ENCODE assay signal across 8 mouse cellular contexts in genomic region chr13:104518312-104519005, GRCm38 (mm10).
DNase-seq lines count a peak whose midpoint lies in the region; ATAC-seq lines count a peak whose summit lies in the region.

No protein-coding gene starts in this region.

- peak; percentile 85 for DNase-seq in cerebellum, adult 11-12 months
- DNase-seq in forebrain, embryonic 14.5 days (ENCODE audit: low spot score) = peak; percentile 98
- DNase-seq in kidney, postnatal 14 days = peak; percentile 93
- DNase-seq in liver = peak; percentile 67
- peak; percentile 64 for DNase-seq in urinary bladder, postnatal 10 days (ENCODE audit: low spot score)
- DNase-seq in thymus, postnatal 36 days = no peak

- no peaks in the 10 kb centered on the region for H3K27me3 ChIP-seq in forebrain, embryonic 14.5 days (replicated peaks; ENCODE audit: control insufficient read depth, insufficient read depth, low read length)
- no peaks in the 10 kb centered on the region for H3K27me3 ChIP-seq in heart, embryonic 16.5 days (ENCODE audit: control insufficient read depth, insufficient read depth, low read length)
- no peaks in the 10 kb centered on the region for H3K27me3 ChIP-seq in neural tube, embryonic 12.5 days (replicated peaks)

- WGBS in forebrain, embryonic 14.5 days = 3% methylated on average over 19 of the region's 19 CpGs
- 18% methylated on average over 19 of the region's 19 CpGs for WGBS in heart, embryonic 16.5 days
- WGBS in neural tube, embryonic 12.5 days = 5% methylated on average over 19 of the region's 19 CpGs

- peak overlapping the region; percentile 17 for H3K4me3 ChIP-seq in forebrain, embryonic 14.5 days (ENCODE audit: low read depth, low read length)
- H3K4me3 ChIP-seq in heart, embryonic 16.5 days (ENCODE audit: low read length) = peak overlapping the region; percentile 45
- H3K4me3 ChIP-seq in neural tube, embryonic 12.5 days = peak overlapping the region; percentile 27

- no peaks in the 10 kb centered on the region for H3K36me3 ChIP-seq in forebrain, embryonic 14.5 days (ENCODE audit: control insufficient read depth, insufficient read depth, low read length)
- no peaks in the 10 kb centered on the region for H3K36me3 ChIP-seq in heart, embryonic 16.5 days (ENCODE audit: control insufficient read depth, insufficient read depth)
- H3K36me3 ChIP-seq in neural tube, embryonic 12.5 days = no peaks in the 10 kb centered on the region

- peak; percentile 97 for ATAC-seq in forebrain, embryonic 14.5 days
- ATAC-seq in heart, embryonic 16.5 days (replicated peaks; ENCODE audit: extremely low read depth, insufficient read depth, low FRiP score) = peak; percentile 94
- peak; percentile 97 for ATAC-seq in neural tube, embryonic 12.5 days (ENCODE audit: low FRiP score, low read depth)

- peak overlapping the region; percentile 58 for H3K9ac ChIP-seq in forebrain, embryonic 14.5 days (ENCODE audit: low read length)
- H3K9ac ChIP-seq in heart, embryonic 16.5 days (ENCODE audit: low read length) = peak overlapping the region; percentile 64
- H3K9ac ChIP-seq in neural tube, embryonic 12.5 days = peak overlapping the region; percentile 52

- no peaks in the 10 kb centered on the region for H3K9me3 ChIP-seq in forebrain, embryonic 14.5 days (replicated peaks; ENCODE audit: control insufficient read depth, low read length)
- peaks cover 3% of the 10 kb centered on the region for H3K9me3 ChIP-seq in heart, embryonic 16.5 days (replicated peaks; ENCODE audit: control insufficient read depth, low read length)
- H3K9me3 ChIP-seq in neural tube, embryonic 12.5 days = no peaks in the 10 kb centered on the region

- H3K27ac ChIP-seq in forebrain, embryonic 14.5 days (ENCODE audit: low read depth, low read length) = peak overlapping the region; percentile 79
- peak overlapping the region; percentile 70 for H3K27ac ChIP-seq in heart, embryonic 16.5 days (ENCODE audit: low read length)
- H3K27ac ChIP-seq in neural tube, embryonic 12.5 days = peak overlapping the region; percentile 69

- peak overlapping the region; percentile 52 for H3K4me2 ChIP-seq in forebrain, embryonic 14.5 days (ENCODE audit: low read length)
- peak overlapping the region; percentile 67 for H3K4me2 ChIP-seq in heart, embryonic 16.5 days (ENCODE audit: low read depth, low read length)
- H3K4me2 ChIP-seq in neural tube, embryonic 12.5 days (replicated peaks) = peak overlapping the region; percentile 59

- H3K4me1 ChIP-seq in forebrain, embryonic 14.5 days (ENCODE audit: control insufficient read depth, insufficient read depth, low read length) = peaks cover 8% of the 10 kb centered on the region
- H3K4me1 ChIP-seq in heart, embryonic 16.5 days (ENCODE audit: control insufficient read depth, insufficient read depth, low read length) = peaks cover 13% of the 10 kb centered on the region
- H3K4me1 ChIP-seq in neural tube, embryonic 12.5 days = peaks cover 10% of the 10 kb centered on the region; the same call in 1 of the 2 replicates

Comparison
In these comparisons a context has a peak if more than half of its experiments do, and no peak if none do; other contexts are left out.
1. DNase-seq: peak in cerebellum, adult 11-12 months (single experiment), forebrain, embryonic 14.5 days (single experiment), kidney, postnatal 14 days (single experiment), liver (single experiment) and urinary bladder, postnatal 10 days (single experiment); none in thymus, postnatal 36 days (0 of 2).
2. Peak in every context shown above with its lines, with median percentiles within 50 percentile points of each other: ATAC-seq, H3K27ac ChIP-seq, H3K4me2 ChIP-seq, H3K4me3 ChIP-seq and H3K9ac ChIP-seq.